Mouse (Mus musculus): ENCODE results near the gene Zfp60.

DNA sequence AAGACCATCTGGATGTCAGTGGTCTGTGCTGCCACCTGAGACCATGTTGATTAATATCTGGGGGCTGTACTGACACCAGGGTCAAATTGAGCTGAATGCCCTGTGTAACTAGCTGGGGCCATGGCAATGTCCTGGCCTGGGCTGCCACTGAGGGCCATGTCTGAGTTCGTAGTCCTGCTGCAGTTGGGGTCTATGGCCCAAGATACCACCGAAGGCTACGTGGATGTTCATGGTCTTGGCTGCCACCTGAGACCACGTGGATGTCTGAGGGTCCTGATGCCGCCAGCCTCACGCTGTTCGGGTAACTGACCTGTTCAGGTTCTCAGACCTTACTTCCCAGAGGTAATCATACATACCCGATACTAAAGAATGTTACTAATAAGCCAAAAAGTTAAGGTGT, 9.2 kb upstream of the Zfp60 start:
- TF ChIP-seq POLR2A (IDR thresholded peaks at IDR 0.05; ENCODE audit: borderline replicate concordance, low read depth, low read length) (no peak), CTCF (IDR thresholded peaks at IDR 0.05; ENCODE audit: low read depth, low read length) (no peak)
